Mouse (Mus musculus) bone marrow macrophage, adult 2 months (primary cell): Measurements from ENCODE around the gene B4galnt1. TPM values are rescaled to one million over a fixed set of nuclear protein-coding genes. Genes with fewer than 3 reads are reported as not detected.

ENCODE experiments used
- H3K27ac ChIP-seq: 2 replicates; pipeline ENCODE4 v1.5.1; 2012; ENCODE audit warnings: low read depth, low read length; ENCODE audit not compliant: insufficient read depth
- H3K4me1 ChIP-seq: 2 replicates; pipeline ENCODE4 v1.6.1; 2012; ENCODE audit warnings: low read length; ENCODE audit not compliant: control insufficient read depth, insufficient read depth
- H3K4me3 ChIP-seq: 2 replicates; pipeline ENCODE4 v1.5.1; 2012; ENCODE audit warnings: mild to moderate bottlenecking, low read length, moderate library complexity; ENCODE audit not compliant: insufficient read depth
- CTCF ChIP-seq: IDR thresholded peaks from 2 replicates; pipeline ENCODE4 v1.5.1; 2012; ENCODE audit warnings: low read depth, mild to moderate bottlenecking, low read length, moderate library complexity
- POLR2A ChIP-seq: IDR thresholded peaks from 2 replicates; pipeline ENCODE4 v1.6.1; 2012; ENCODE audit warnings: mild to moderate bottlenecking, low read depth, low read length, borderline replicate concordance
- polyA plus RNA-seq: library from polyadenylated mRNA; stranded (reverse); fragments of >200 nt; gene quantifications from 2 replicates; pipeline ENCODE4 v1.2.4, GENCODE M21; 2012; ENCODE audit not compliant: missing spikeins, insufficient read depth, insufficient read length

The B4galnt1 gene
- polyA plus RNA-seq, 1 experiment, result 50.6 TPM

DNA sequence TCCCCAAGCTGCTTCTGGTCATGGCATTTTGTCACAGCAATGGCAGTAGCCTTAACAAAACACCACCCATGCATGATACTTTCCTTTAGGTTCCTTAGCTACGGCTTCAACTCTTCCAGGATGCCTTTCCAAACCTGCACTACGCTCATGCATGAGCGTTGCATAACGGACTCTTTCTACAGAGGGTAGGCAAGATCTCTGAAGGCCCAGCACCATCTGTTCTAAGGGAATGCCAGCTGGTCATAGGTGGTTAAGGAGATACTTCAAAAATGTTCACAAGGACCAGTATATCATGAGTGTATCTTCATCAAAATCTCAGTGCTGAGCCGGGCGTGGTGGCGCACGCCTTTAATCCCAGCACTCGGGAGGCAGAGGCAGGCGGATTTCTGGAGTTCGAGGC is 51.4 kb downstream of the B4galnt1 start:
- peaks cover 3% of the 10 kb centered on the region; the same call in 1 of the 2 replicates for H3K4me1 ChIP-seq
- no peak overlapping the region for H3K4me3 ChIP-seq
- H3K27ac ChIP-seq, result no peak overlapping the region
- TF ChIP-seq POLR2A (no peak), CTCF (no peak)

DNA sequence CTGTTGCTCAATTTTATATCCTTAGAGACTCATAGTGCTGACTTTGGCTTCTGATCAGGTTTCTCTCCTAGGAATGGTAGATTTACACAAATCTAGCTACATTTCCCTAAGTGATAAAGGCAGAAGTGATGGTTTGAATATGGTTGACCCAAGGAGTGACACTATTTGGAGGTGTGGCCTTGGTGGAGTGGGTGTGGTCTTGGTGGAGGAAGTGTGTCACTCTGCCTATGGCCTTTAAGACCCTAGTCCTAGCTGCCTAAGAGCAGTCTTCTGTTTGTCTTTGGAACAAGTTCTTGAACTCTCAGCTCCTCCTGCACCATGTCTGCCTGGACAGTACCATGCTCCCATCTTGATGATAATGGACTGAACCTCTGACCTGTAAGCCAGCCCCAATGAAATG is 52.2 kb downstream of the B4galnt1 start:
- no peak for TF ChIP-seq CTCF
- no peak for TF ChIP-seq POLR2A
- no peak overlapping the region for H3K27ac ChIP-seq
- H3K4me1 ChIP-seq, result no peaks in the 10 kb centered on the region
- H3K4me3 ChIP-seq, result no peak overlapping the region

DNA sequence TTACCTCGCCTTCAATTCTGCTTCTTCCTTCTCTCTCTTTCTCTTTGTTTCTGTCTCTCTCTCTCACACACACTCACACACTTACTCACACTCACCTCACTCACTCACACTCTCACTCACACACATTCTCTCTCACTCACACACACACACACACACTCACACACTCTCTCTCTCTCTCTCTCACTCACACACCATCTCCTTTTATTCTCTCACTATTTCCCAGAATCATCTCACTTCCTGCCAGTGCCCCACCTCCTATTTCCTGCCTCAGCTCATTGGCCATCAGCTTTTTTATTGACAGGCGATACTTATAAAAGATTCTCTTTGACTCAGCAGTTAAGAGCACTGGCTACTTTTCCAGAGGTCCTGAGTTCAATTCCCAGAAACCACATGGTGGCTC is 53.3 kb downstream of the B4galnt1 start:
- Histone ChIP-seq H3K4me1 (no peaks in the 10 kb centered on the region), H3K27ac (no peak overlapping the region), H3K4me3 (no peak overlapping the region)
- TF ChIP-seq POLR2A (no peak), CTCF (no peak)

Other genes with a start within 250 kb of the B4galnt1 start
- gene Ctdsp2, start 186.5 kb upstream of the B4galnt1 start, polyA plus RNA-seq, result 117 and 123 TPM in 2 replicates
- gene Avil, start 164.5 kb upstream of the B4galnt1 start, polyA plus RNA-seq, result not detected in 2 replicates
- gene Tsfm, start 134.4 kb upstream of the B4galnt1 start, polyA plus RNA-seq, result 12.9 and 16.4 TPM in 2 replicates
- gene Mettl1, start 123.8 kb upstream of the B4galnt1 start, polyA plus RNA-seq, result 3.1 and 4.3 TPM in 2 replicates
- 0.34 TPM in 1 of 2 replicates, not detected in the other for gene Eef1akmt3, start 123.7 kb upstream of the B4galnt1 start, polyA plus RNA-seq
- gene Cyp27b1, start 117.0 kb upstream of the B4galnt1 start, polyA plus RNA-seq, result not detected in 2 replicates
- 1.2 and 1.7 TPM in 2 replicates for gene March9, start 105.0 kb upstream of the B4galnt1 start, polyA plus RNA-seq
- gene Cdk4, start 101.7 kb upstream of the B4galnt1 start, polyA plus RNA-seq, result 161 and 187 TPM in 2 replicates
- 116 and 126 TPM in 2 replicates for gene Tspan31, start 95.0 kb upstream of the B4galnt1 start, polyA plus RNA-seq
- gene Agap2, start 89.9 kb upstream of the B4galnt1 start, polyA plus RNA-seq, result 0.85 and 2.0 TPM in 2 replicates
- gene Os9, start 44.1 kb upstream of the B4galnt1 start, polyA plus RNA-seq, result 164 and 167 TPM in 2 replicates
- gene Slc26a10, start 15.4 kb downstream of the B4galnt1 start, polyA plus RNA-seq, result not detected in 2 replicates
- gene Arhgef25, start 24.9 kb downstream of the B4galnt1 start, polyA plus RNA-seq, result 1.3 TPM in 1 of 2 replicates, not detected in the other
- gene Dtx3, start 30.5 kb downstream of the B4galnt1 start, polyA plus RNA-seq, result 60.1 and 68.7 TPM in 2 replicates
- gene Pip4k2c, start 46.4 kb downstream of the B4galnt1 start, polyA plus RNA-seq, result 34.5 and 35.0 TPM in 2 replicates
- gene Kif5a, start 98.1 kb downstream of the B4galnt1 start, polyA plus RNA-seq, result 2.3 and 2.5 TPM in 2 replicates
- 119 and 121 TPM in 2 replicates for gene Dctn2, start 101.1 kb downstream of the B4galnt1 start, polyA plus RNA-seq
- gene Mbd6, start 123.8 kb downstream of the B4galnt1 start, polyA plus RNA-seq, result 45.8 and 53.4 TPM in 2 replicates
- 29.4 and 34.9 TPM in 2 replicates for gene Mars, start 146.6 kb downstream of the B4galnt1 start, polyA plus RNA-seq
- 131 and 146 TPM in 2 replicates for gene Arhgap9, start 156.7 kb downstream of the B4galnt1 start, polyA plus RNA-seq
- not detected in 2 replicates for gene Gli1, start 176.7 kb downstream of the B4galnt1 start, polyA plus RNA-seq
- gene Inhbe, start 189.2 kb downstream of the B4galnt1 start, polyA plus RNA-seq, result not detected in 2 replicates
- gene Inhbc, start 205.2 kb downstream of the B4galnt1 start, polyA plus RNA-seq, result not detected in 2 replicates
- 134 and 144 TPM in 2 replicates for gene R3hdm2, start 215.1 kb downstream of the B4galnt1 start, polyA plus RNA-seq